ENCODE assay signal across 8 mouse cellular contexts in genomic region chr6:87621281-87621680, GRCm38 (mm10). TPM values are rescaled to one million over a fixed set of nuclear protein-coding genes. Genes with fewer than 3 reads are reported as not detected.
DNase-seq lines count a peak whose midpoint lies in the region; ATAC-seq lines count a peak whose summit lies in the region.

No protein-coding gene starts in this region.

- peak overlapping the region; percentile 32 for H3K27ac ChIP-seq in forebrain, embryonic 13.5 days
- H3K27ac ChIP-seq in forebrain, embryonic 11.5 days (ENCODE audit: low read depth, low read length): no peak overlapping the region
- H3K27ac ChIP-seq in intestine, embryonic 16.5 days (ENCODE audit: low read length): peak overlapping the region; percentile 34; the same call in 1 of the 2 replicates
- no peak overlapping the region for H3K27ac ChIP-seq in midbrain, embryonic 15.5 days

- H3K4me2 ChIP-seq in forebrain, embryonic 13.5 days: no peak overlapping the region
- no peak overlapping the region for H3K4me2 ChIP-seq in forebrain, embryonic 11.5 days (ENCODE audit: low read depth, low read length, severe bottlenecking)
- no peak overlapping the region for H3K4me2 ChIP-seq in intestine, embryonic 16.5 days (ENCODE audit: low read depth, low read length)
- H3K4me2 ChIP-seq in midbrain, embryonic 15.5 days: no peak overlapping the region

- H3K36me3 ChIP-seq in forebrain, embryonic 13.5 days (ENCODE audit: poor library complexity, severe bottlenecking): no peaks in the 10 kb centered on the region
- no peaks in the 10 kb centered on the region for H3K36me3 ChIP-seq in forebrain, embryonic 11.5 days (ENCODE audit: control insufficient read depth, insufficient read depth, low read length)
- H3K36me3 ChIP-seq in intestine, embryonic 16.5 days (ENCODE audit: control insufficient read depth, insufficient read depth, low read length): no peaks in the 10 kb centered on the region
- H3K36me3 ChIP-seq in midbrain, embryonic 15.5 days (replicated peaks): no peaks in the 10 kb centered on the region

- no peaks in the 10 kb centered on the region for H3K9me3 ChIP-seq in forebrain, embryonic 13.5 days (replicated peaks)
- no peaks in the 10 kb centered on the region for H3K9me3 ChIP-seq in forebrain, embryonic 11.5 days (ENCODE audit: control insufficient read depth, low read length)
- no peaks in the 10 kb centered on the region for H3K9me3 ChIP-seq in intestine, embryonic 16.5 days (ENCODE audit: control insufficient read depth, low read length)
- H3K9me3 ChIP-seq in midbrain, embryonic 15.5 days: no peaks in the 10 kb centered on the region

- no peaks in the 10 kb centered on the region for H3K27me3 ChIP-seq in forebrain, embryonic 13.5 days
- H3K27me3 ChIP-seq in forebrain, embryonic 11.5 days (ENCODE audit: control insufficient read depth, insufficient read depth, low read length): no peaks in the 10 kb centered on the region
- H3K27me3 ChIP-seq in intestine, embryonic 16.5 days (replicated peaks; ENCODE audit: control insufficient read depth, insufficient read depth, low read length): no peaks in the 10 kb centered on the region
- H3K27me3 ChIP-seq in midbrain, embryonic 15.5 days (replicated peaks): no peaks in the 10 kb centered on the region

- peak; percentile 93 for ATAC-seq in forebrain, embryonic 13.5 days
- no peak for ATAC-seq in forebrain, embryonic 11.5 days (replicated peaks; ENCODE audit: low FRiP score)
- peak; percentile 42; the same call in 1 of the 2 replicates for ATAC-seq in intestine, embryonic 16.5 days
- ATAC-seq in midbrain, embryonic 15.5 days (replicated peaks): peak; percentile 80

- peaks cover 11% of the 10 kb centered on the region for H3K4me1 ChIP-seq in forebrain, embryonic 13.5 days
- no peaks in the 10 kb centered on the region for H3K4me1 ChIP-seq in forebrain, embryonic 11.5 days (replicated peaks; ENCODE audit: control insufficient read depth, insufficient read depth, low read length)
- H3K4me1 ChIP-seq in intestine, embryonic 16.5 days (ENCODE audit: control insufficient read depth, insufficient read depth, low read length): peaks cover 4% of the 10 kb centered on the region; the same call in 1 of the 2 replicates
- no peaks in the 10 kb centered on the region for H3K4me1 ChIP-seq in midbrain, embryonic 15.5 days

- no peak overlapping the region for H3K4me3 ChIP-seq in forebrain, embryonic 13.5 days
- no peak overlapping the region for H3K4me3 ChIP-seq in forebrain, embryonic 11.5 days (ENCODE audit: low read depth, low read length)
- no peak overlapping the region for H3K4me3 ChIP-seq in intestine, embryonic 16.5 days (ENCODE audit: low read length)
- H3K4me3 ChIP-seq in midbrain, embryonic 15.5 days: no peak overlapping the region

- H3K9ac ChIP-seq in forebrain, embryonic 13.5 days: no peak overlapping the region
- no peak overlapping the region for H3K9ac ChIP-seq in forebrain, embryonic 11.5 days (ENCODE audit: low read length)
- no peak overlapping the region for H3K9ac ChIP-seq in intestine, embryonic 16.5 days (ENCODE audit: low read depth, low read length)
- no peak overlapping the region for H3K9ac ChIP-seq in midbrain, embryonic 15.5 days

- WGBS in forebrain, embryonic 13.5 days: 34% methylated on average over 3 of the region's 3 CpGs
- WGBS in forebrain, embryonic 11.5 days: 90% methylated on average over 3 of the region's 3 CpGs
- WGBS in intestine, embryonic 16.5 days: 40% methylated on average over 3 of the region's 3 CpGs
- 44% methylated on average over 3 of the region's 3 CpGs for whole genome bisulfite sequencing in midbrain, embryonic 15.5 days

- DNase-seq in forebrain, embryonic 11.5 days (ENCODE audit: low spot score): no peak
- peak; percentile 67 for DNase-seq in NIH3T3 (ENCODE audit: low read depth)
- DNase-seq in fat pad, adult 2 months (ENCODE audit: extremely low read depth, low read depth, low spot score): peak; percentile 37
- DNase-seq in layer of hippocampus, postnatal 25 days (ENCODE audit: extremely low spot score in 1 of 2, low spot score in 1 of 2): no peak
- no peak for DNase-seq in layer of hippocampus, adult 9-10 months (ENCODE audit: low spot score)

RNA-seq across cellular contexts. Expression of gene Prokr1, which starts 30.7 kb away (rescaled TPM):
- 5.0 and 5.9 TPM in 2 replicates for polyA plus RNA-seq in forebrain, embryonic 13.5 days (2015; fragmentation: Nextera tagmentation; extraction: Ambion mirVana)
- 6.4 and 7.1 TPM in 2 replicates for polyA plus RNA-seq in forebrain, embryonic 11.5 days (2014; fragmentation: Nextera tagmentation; extraction: Ambion mirVana)
- 2.3 and 2.4 TPM in 2 replicates for polyA plus RNA-seq in intestine, embryonic 16.5 days (2015; fragmentation: Nextera tagmentation; extraction: Ambion mirVana)
- polyA plus RNA-seq in midbrain, embryonic 15.5 days (2015; fragmentation: Nextera tagmentation; extraction: Ambion mirVana): 2.0 and 2.1 TPM in 2 replicates
- under 1 TPM; 0.19 to 0.52 TPM for total RNA-seq in layer of hippocampus, postnatal 25 days (2021)

RNA-seq across cellular contexts. Expression of gene Aplf, which starts 50.7 kb away (rescaled TPM):
- polyA plus RNA-seq in forebrain, embryonic 13.5 days (2015; fragmentation: Nextera tagmentation; extraction: Ambion mirVana): 12.7 and 12.9 TPM in 2 replicates
- 13.6 and 15.1 TPM in 2 replicates for polyA plus RNA-seq in forebrain, embryonic 11.5 days (2014; fragmentation: Nextera tagmentation; extraction: Ambion mirVana)
- polyA plus RNA-seq in intestine, embryonic 16.5 days (2015; fragmentation: Nextera tagmentation; extraction: Ambion mirVana): 13.0 and 14.2 TPM in 2 replicates
- 7.2 and 7.7 TPM in 2 replicates for polyA plus RNA-seq in midbrain, embryonic 15.5 days (2015; fragmentation: Nextera tagmentation; extraction: Ambion mirVana)
- total RNA-seq in layer of hippocampus, postnatal 25 days (2021): 1 to 10 TPM; 6.8 to 7.1 TPM

Comparison
In these comparisons a context has a peak if more than half of its experiments do, and no peak if none do; other contexts are left out.
1. H3K27ac ChIP-seq: peak in forebrain, embryonic 13.5 days (single experiment) and intestine, embryonic 16.5 days (single experiment); none in forebrain, embryonic 11.5 days (single experiment) and midbrain, embryonic 15.5 days (single experiment).
2. DNase-seq: peak in NIH3T3 (single experiment) and fat pad, adult 2 months (single experiment); none in forebrain, embryonic 11.5 days (single experiment), layer of hippocampus, postnatal 25 days (0 of 2) and layer of hippocampus, adult 9-10 months (single experiment).